Mouse (Mus musculus) kidney, embryonic 14.5 days (tissue): Measurements from ENCODE around the gene Prkce. TPM values are rescaled to one million over a fixed set of nuclear protein-coding genes. Genes with fewer than 3 reads are reported as not detected.
A peak's percentile ranks its signal among the peaks of the same experiment; 100 is the strongest.

Source experiments
- ATAC-seq: fragments of 200-750 bp; cut with Nextera tagmentation; 2 replicates; pipeline ENCODE4 v1.8.0; 2017; ENCODE audit warnings: moderate number of reproducible peaks, mild to moderate bottlenecking, moderate TSS enrichment, moderate library complexity; ENCODE audit not compliant: low FRiP score, low TSS enrichment
- H3K27ac ChIP-seq: fragments of 300-500 bp; sonication (generic); 2 replicates; pipeline ENCODE4 v1.5.1; 2014; ENCODE audit warnings: low read depth, mild to moderate bottlenecking, low read length, moderate library complexity, mixed read lengths
- H3K27me3 ChIP-seq: fragments of 300-500 bp; sonication (generic); 2 replicates; pipeline ENCODE4 v1.6.1; 2014; ENCODE audit warnings: mild to moderate bottlenecking, low read length; ENCODE audit not compliant: control insufficient read depth, insufficient read depth
- H3K36me3 ChIP-seq: fragments of 300-500 bp; sonication (generic); 2 replicates; pipeline ENCODE4 v1.6.1; 2014; ENCODE audit warnings: low read length, mixed read lengths; ENCODE audit not compliant: control insufficient read depth, insufficient read depth
- H3K4me1 ChIP-seq: fragments of 300-500 bp; sonication (generic); 2 replicates; pipeline ENCODE4 v1.6.1; 2014; ENCODE audit warnings: low read length, mixed read lengths; ENCODE audit not compliant: control insufficient read depth, insufficient read depth
- H3K4me2 ChIP-seq: fragments of 300-500 bp; sonication (generic); replicated peaks from 2 replicates; pipeline ENCODE4 v1.6.1; 2014; ENCODE audit warnings: low read depth, mild to moderate bottlenecking, low read length
- H3K4me3 ChIP-seq: fragments of 300-500 bp; sonication (generic); 2 replicates; pipeline ENCODE4 v1.5.1; 2014; ENCODE audit warnings: mild to moderate bottlenecking, low read length
- H3K9ac ChIP-seq: fragments of 300-500 bp; sonication (generic); 2 replicates; pipeline ENCODE4 v1.6.1; 2014; ENCODE audit warnings: low read depth, mild to moderate bottlenecking, low read length, moderate library complexity
- H3K9me3 ChIP-seq: fragments of 300-500 bp; sonication (generic); 2 replicates; pipeline ENCODE4 v1.6.1; 2016; ENCODE audit warnings: low read length; ENCODE audit not compliant: control insufficient read depth
- WGBS: fragments of 180-500 bp; shearing (Covaris S2); extraction: QIAGEN DNeasy Blood & Tissue Kit; methylation state at CpG from one replicate; pipeline ENCODE4 v1.1.7; 2014; 5-methylcytosine and 5-hydroxymethylcytosine counted together
- polyA plus RNA-seq: library from polyadenylated mRNA; unstranded; fragments of >200 nt; fragmentation: Nextera tagmentation; extraction: Ambion mirVana; gene quantifications from 2 replicates; pipeline ENCODE4 v1.2.1, GENCODE M21; 2014

Prkce gene
- polyA plus RNA-seq, 1 experiment from 2014 or later: 8.8 TPM

DNA sequence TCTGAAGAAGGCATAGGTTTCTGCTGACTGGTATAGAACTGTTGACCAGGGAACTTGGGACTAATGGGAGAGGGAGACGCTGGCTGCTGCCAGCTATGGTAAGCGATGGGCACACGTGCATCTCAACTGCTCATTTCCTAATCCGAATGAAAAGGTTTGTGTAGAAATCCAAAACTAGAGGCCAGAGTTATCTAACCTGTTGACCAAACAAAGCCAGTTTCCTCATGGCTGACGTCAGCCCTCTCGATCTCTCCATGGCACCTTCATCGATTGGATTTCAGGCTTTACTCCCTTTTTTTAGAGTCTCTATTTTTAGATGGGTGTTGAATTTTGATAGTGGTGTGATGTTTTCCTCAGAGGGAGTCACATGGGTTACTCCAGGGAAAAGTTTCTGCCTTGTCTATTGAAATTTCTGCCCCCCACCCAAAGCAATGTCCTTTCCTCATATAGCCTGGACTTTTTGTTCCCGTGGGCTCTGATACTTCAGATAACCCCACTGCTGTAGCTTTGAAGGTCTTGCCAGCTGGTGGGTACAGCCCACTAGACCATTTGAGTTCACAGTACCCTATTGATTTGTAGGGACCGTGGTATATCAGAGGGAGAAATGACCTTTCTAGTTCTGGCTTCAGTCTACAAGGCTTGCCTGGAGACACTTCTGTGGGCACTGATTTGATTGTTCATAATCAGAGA lies 335.8 kb downstream of the Prkce start:
- peaks cover 13% of the 10 kb centered on the region; the same call in 1 of the 2 replicates for H3K4me1 ChIP-seq
- ATAC-seq: no peak
- no peaks in the 10 kb centered on the region for H3K36me3 ChIP-seq
- no peak overlapping the region for H3K4me3 ChIP-seq
- no peak overlapping the region for H3K9ac ChIP-seq
- H3K27ac ChIP-seq: no peak overlapping the region
- H3K4me2 ChIP-seq: no peak overlapping the region
- no peaks in the 10 kb centered on the region for H3K27me3 ChIP-seq
- no peaks in the 10 kb centered on the region for H3K9me3 ChIP-seq
- 92% methylated on average over 9 of the region's 9 CpGs for WGBS

DNA sequence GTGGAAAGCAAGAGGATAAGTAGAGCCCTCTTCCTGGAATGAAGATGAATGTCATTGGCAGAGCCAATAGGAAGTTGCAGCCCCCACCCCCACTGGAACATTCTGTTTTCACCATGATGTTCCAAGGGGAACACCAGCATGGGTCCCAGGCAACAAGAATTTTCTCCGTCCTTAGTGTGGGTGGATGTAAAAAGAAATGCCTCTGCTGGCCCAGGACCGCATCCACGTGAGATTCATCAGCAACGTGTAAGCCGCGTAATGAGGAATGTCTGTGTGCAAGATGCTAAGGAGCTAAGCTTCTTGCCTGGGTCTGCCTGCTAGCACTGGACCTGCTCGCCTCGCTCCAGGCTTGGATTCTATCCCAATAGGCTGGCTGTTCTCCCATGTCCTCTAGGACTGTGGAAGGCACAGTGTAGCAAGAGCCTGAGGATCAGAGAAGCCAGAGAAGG lies 337.6 kb downstream of the Prkce start, which contains the start of gene Gm10309:
Gm10309 (minus strand) TSS at position 50 of the 449 bp plus-strand sequence.
- no peak within 1 kb of the TSS for H3K9ac ChIP-seq
- no peaks in the 10 kb centered on the region for H3K36me3 ChIP-seq
- 0 out of 2 replicates have a peak, but pooled peaks cover 12% of the 10 kb centered on the region for H3K4me1 ChIP-seq
- no peak within 1 kb of the TSS for H3K4me3 ChIP-seq
- H3K4me2 ChIP-seq: no peak within 1 kb of the TSS
- H3K27me3 ChIP-seq: no peaks in the 10 kb centered on the region
- no peaks in the 10 kb centered on the region for H3K9me3 ChIP-seq
- 91% methylated on average over 8 of the region's 8 CpGs for WGBS
- H3K27ac ChIP-seq: no peak within 1 kb of the TSS
- ATAC-seq: no peak

DNA sequence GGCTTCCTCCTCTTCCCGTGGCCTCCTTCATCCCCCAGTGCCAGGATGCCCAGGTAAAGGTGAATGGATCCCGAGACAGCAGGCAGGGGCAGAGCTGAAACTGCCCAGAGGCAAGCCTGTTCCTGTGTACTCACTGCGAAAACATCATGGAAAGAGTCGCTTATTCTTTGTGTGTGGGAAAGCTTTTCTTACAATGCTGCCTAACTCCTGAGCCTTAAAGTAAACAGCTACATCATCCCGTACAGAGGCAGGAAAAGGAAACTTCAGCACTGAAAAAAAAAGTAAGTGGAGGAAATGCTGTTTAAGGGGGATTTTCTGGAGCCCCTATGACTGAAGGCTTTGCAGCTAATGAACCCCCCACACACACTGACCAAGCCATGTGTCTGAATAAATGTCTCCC lies 339.3 kb downstream of the Prkce start:
- no peak overlapping the region for H3K4me2 ChIP-seq
- H3K36me3 ChIP-seq: no peaks in the 10 kb centered on the region
- 0 out of 2 replicates have a peak, but pooled peaks cover 16% of the 10 kb centered on the region for H3K4me1 ChIP-seq
- H3K27me3 ChIP-seq: no peaks in the 10 kb centered on the region
- WGBS: 65% methylated on average over 5 of the region's 5 CpGs
- peak overlapping the region; percentile 65; the same call in 1 of the 2 replicates for H3K27ac ChIP-seq
- ATAC-seq: no peak
- H3K4me3 ChIP-seq: no peak overlapping the region
- H3K9ac ChIP-seq: no peak overlapping the region; the same call in 1 of the 2 replicates
- H3K9me3 ChIP-seq: no peaks in the 10 kb centered on the region

DNA sequence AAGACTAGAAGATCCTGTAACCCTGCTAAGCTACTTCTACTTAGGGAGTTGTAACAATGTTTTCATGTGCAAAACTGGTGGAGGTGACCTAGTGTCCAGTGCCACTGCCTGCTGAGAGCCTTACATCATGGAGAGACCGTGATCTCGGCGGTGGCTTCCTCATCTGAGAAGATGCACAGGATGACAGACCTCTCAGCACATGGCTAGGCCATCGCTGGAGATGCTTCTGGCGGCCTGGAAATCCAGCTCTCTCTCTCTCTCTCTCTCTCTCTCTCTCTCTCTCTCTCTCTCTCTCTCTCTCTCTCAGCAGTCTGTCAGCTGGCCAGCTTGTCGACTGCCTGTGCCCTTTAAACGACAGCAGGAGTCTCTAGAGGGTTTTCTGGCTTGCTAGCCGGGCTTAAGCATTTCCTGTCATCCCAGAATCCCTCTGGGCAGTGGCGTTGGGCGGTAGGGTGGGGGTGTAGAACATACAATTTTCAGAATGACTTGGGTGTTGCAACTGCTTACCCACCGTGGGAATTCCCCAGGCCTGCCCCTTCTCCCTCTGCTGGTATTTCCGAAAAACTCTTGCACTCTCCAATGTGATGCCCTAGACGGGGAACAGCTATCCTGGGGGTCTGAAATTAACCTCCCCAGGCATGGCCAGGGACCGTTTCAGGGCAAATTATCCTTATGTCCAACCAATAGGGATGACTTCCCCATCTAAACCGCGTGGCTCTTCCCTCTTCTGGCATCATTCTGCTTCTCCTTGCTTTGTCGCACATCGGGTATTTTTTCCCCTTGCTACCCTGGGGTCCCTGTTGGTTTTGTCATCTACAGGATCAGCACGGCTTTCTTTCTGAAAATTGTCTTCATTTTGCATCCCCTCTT lies 340.0 kb downstream of the Prkce start:
- WGBS: 67% methylated on average over 19 of the region's 19 CpGs
- Histone ChIP-seq H3K9ac (no peak overlapping the region), H3K4me3 (no peak overlapping the region), H3K27me3 (no peaks in the 10 kb centered on the region), H3K4me1 (0 out of 2 replicates have a peak, but pooled peaks cover 16% of the 10 kb centered on the region), H3K27ac (peak overlapping the region; percentile 65; the same call in 1 of the 2 replicates), H3K9me3 (no peaks in the 10 kb centered on the region), H3K4me2 (no peak overlapping the region), H3K36me3 (no peaks in the 10 kb centered on the region)
- ATAC-seq: no peak

DNA sequence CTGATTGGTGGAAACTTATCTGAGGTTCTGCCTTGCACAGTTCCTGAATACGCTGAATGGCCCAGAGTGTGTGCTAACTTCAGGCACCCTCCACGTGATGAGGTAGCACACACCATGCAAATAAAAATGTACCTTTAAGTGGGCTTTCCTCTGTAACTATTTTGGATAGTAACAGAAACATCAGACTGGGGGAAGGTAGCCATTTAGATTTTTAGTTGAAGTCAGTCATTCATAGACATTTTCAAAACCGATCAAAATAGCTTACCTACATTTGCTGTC lies 340.6 kb downstream of the Prkce start:
- no peaks in the 10 kb centered on the region for H3K27me3 ChIP-seq
- H3K4me1 ChIP-seq: 0 out of 2 replicates have a peak, but pooled peaks cover 16% of the 10 kb centered on the region
- no peak overlapping the region for H3K4me2 ChIP-seq
- H3K9me3 ChIP-seq: no peaks in the 10 kb centered on the region
- WGBS: 85% methylated on average over 3 of the region's 3 CpGs
- no peak overlapping the region for H3K4me3 ChIP-seq
- H3K9ac ChIP-seq: no peak overlapping the region
- no peak for ATAC-seq
- H3K36me3 ChIP-seq: no peaks in the 10 kb centered on the region
- no peak overlapping the region for H3K27ac ChIP-seq

DNA sequence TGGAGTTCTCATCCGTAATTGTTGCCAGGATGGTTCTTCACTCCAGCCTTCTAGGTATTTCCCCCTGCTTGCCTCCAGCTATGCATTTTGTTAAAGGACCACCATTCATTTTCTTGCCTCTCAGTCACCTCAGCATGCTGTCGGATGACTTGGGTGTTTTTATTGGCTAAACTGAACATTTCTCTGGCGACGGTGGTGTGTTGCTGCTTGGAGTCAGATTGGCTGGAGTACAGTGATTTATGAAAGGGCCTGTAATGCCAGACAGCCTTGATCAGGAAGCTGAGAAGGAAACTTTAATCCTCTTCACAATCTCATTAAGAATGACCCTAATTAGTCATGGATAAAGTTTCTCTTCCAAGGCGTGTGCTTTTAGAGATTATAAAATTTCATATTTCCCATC lies 342.3 kb downstream of the Prkce start:
- Histone ChIP-seq H3K9me3 (no peaks in the 10 kb centered on the region), H3K4me1 (0 out of 2 replicates have a peak, but pooled peaks cover 16% of the 10 kb centered on the region), H3K4me2 (no peak overlapping the region), H3K27ac (peak overlapping the region; percentile 3; the same call in 1 of the 2 replicates), H3K9ac (no peak overlapping the region), H3K4me3 (no peak overlapping the region), H3K36me3 (no peaks in the 10 kb centered on the region), H3K27me3 (no peaks in the 10 kb centered on the region)
- WGBS: 24% methylated on average over 5 of the region's 5 CpGs
- ATAC-seq: no peak

DNA sequence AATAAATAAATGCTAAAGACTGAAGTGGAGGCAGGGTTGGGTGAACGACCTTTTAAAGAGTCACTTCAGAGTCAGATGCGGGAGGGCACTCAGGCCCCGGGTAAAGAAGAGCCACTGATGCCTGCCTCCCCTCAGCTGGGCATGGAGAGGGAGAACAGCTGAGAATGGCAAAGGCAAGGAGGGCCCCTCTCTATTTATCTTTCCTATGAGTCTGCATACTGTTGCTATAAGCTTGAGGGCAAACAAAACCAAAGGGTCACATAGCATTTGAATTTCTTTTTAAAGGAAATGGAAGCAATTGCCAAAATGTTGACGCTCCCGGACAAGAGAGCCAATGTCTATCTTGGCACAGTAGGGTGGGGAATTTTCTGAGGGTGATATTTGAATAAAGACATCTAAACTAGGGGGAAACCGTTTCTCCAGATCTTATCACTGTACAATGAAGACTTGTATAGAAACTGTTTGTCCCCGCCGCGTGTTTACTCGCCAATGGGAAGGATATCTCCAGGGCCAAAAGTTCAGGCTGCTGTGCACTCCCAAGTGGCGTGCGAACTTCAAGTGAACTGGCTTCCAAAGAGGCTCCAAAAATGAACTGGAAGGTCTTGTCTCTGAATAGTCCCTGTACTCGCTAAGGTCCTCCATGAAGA lies 347.5 kb downstream of the Prkce start:
- Histone ChIP-seq H3K4me2 (no peak overlapping the region), H3K4me3 (no peak overlapping the region), H3K27ac (0 out of 2 replicates have a peak overlapping the region, but pooled peaks have one; percentile 4), H3K9me3 (no peaks in the 10 kb centered on the region), H3K27me3 (no peaks in the 10 kb centered on the region), H3K4me1 (0 out of 2 replicates have a peak, but pooled peaks cover 6% of the 10 kb centered on the region), H3K9ac (no peak overlapping the region), H3K36me3 (no peaks in the 10 kb centered on the region)
- no peak for ATAC-seq
- WGBS: 73% methylated on average over 13 of the region's 13 CpGs

DNA sequence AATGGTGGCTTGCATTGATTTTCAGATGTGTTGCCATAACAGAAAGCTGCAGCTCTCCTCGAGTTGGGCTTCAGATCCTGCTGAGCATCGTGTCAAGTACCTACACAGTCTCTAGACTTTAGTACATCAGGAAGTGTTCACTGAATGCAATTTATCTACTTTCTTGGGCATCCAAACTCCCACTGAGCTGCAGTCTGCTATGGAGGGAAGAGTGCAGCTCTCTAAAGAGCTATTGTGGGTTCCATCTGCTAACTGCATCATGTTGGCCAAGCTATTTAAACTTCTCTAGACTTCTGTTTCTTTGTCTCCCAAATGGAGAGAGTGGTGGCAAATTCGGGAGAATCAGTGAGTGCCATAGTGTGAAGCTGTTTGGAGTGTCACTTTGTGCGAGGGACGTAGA lies 349.0 kb downstream of the Prkce start:
- H3K4me1 ChIP-seq: no peaks in the 10 kb centered on the region
- no peaks in the 10 kb centered on the region for H3K27me3 ChIP-seq
- WGBS: 80% methylated on average over 5 of the region's 5 CpGs
- ATAC-seq: no peak
- H3K4me3 ChIP-seq: no peak overlapping the region
- no peaks in the 10 kb centered on the region for H3K9me3 ChIP-seq
- H3K27ac ChIP-seq: no peak overlapping the region
- no peak overlapping the region for H3K9ac ChIP-seq
- no peak overlapping the region for H3K4me2 ChIP-seq
- H3K36me3 ChIP-seq: no peaks in the 10 kb centered on the region
